Mouse (Mus musculus): Measurements from ENCODE around the gene Elmsan1.

The Elmsan1 gene

DNA sequence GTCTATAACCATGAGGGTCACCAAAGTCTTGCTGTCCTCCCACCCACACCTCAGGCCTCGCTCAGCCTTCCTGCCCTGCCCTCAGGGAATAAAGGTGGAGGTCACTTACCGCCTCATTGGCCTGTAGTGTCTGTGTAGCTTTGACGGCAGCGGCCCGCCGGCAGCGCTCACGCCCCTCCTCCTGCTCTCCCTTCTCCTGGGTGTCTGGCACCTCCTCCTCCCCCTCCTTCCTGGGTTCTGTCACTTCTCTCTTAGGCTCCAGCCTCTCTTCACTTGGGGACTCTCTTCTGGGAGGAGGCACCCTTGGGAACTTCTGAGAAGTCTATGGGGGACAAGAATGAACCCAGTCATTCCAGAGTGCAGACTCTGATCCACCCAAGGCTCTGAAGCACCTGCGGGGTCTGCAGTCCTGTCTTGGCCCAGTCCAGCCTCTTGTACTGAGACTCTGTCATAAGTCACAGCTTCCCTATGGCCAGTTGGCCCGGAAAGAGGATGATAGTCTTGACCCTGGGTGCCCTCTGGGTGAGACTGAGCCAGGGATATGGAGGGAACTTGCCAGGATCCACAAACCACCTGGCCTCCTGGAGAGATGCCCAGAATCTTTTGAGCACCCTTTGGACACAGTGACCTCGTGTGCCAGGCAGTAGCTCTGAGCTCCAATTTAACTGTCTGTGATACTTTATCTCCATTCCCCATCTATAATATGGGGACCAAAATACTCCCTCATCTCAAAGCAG lies 63.7 kb downstream of the Elmsan1 start:
- in situ Hi-C loops (cut with MboI, MseI), result no loop called here

DNA sequence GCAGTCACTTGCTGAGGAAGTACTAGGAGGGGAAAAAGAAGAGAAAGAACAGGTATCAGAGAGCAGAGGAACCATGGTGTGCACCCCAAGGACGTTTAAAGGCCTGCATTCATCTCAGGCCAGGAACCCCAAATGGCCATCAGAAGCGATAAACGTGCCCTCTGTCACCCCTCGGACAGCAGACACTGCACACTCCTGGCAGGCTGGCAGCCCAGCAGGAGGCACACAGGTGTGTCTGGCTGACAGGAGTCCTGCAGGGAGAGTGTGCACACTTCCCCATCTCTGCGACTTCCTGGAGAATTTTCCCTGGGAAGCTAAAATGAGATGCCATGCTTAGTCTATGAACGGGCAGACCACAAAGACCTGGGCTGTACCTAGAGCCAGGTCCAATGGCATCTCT lies 65.3 kb downstream of the Elmsan1 start:
- in situ Hi-C loops (cut with MboI, MseI), result no loop called here

DNA sequence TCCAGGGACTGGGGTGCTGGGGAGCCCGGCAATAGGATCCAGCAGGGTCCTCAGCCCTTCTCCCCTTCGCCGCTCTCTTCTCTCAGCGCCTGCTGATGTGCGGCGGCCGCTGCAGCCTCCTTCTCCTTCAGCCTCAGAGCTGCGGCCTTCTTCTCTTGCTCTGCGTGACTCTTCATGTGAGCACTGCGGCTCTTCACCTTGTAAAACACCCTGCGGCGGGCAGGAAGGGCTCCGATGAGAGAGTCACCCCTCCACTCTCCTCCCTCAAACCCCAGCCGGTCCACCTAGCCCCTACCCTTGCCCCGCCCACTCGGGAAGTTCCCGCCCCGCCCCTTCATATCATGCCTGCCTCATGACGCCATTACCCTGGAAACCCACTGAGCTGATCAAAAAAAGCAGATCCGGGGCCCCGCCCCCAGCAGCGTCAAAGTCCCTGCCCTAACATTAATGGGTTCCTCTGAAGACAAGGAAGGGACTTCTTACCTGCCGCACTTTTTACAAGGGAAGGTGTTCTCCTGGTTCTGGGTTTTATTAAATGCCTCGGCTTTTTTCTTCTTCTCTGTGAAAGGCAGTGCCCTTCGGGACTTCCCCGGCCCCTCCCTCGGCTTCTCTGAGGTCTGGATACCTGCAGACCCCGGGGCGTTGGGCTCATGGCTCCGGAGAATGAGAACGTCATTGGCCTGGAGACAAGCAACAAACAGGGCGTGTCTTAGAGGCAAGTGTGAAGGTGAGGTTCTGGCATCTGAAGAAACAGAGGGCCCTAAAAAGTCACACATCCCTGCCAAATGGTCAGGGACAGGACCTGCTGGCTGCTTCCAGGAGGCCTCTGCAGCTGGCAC lies 66.1 kb downstream of the Elmsan1 start:
- in situ Hi-C loops (cut with MboI, MseI), result no loop called here

DNA sequence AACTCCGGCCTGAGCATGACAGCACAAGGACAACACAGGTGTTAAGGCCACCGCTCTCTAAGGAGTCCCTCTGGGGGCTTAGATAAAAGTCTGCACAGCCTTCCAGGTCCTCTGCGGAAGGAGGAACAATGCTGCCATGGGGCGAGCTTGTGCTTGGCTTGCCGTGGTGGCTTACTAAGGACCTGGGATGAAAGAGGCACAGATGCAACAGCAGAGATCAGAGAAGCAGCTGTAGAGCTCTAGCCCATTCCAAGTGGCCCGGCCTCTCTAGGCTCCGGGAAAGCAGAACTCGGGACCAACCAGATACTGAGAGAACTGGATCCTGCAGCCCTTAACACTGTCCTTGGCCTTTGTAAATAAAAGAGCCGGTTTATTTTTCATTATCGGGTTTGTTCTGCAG lies 66.8 kb downstream of the Elmsan1 start:
- in situ Hi-C loops (cut with MboI, MseI), result no loop called here

DNA sequence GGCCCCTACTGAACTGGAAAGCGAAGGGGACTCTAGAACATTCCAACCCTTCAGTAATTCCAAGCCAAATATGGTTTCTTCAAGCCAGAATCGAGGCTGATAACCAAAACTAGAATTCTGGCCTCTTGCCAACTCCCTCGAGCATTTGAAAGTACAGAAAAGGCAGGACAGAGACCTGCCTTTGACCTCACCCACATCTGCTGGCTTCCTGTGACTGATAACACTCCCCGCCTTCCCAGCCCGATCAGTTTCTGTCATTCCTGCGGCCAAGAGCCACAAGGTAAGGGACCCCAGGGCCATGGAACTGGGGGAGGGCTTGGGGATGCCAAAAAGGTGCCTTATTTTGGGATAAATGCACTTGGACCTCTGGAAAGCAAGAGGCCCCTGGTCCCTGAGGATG lies 67.7 kb downstream of the Elmsan1 start:
- in situ Hi-C loops (cut with MboI, MseI), result no loop called here

DNA sequence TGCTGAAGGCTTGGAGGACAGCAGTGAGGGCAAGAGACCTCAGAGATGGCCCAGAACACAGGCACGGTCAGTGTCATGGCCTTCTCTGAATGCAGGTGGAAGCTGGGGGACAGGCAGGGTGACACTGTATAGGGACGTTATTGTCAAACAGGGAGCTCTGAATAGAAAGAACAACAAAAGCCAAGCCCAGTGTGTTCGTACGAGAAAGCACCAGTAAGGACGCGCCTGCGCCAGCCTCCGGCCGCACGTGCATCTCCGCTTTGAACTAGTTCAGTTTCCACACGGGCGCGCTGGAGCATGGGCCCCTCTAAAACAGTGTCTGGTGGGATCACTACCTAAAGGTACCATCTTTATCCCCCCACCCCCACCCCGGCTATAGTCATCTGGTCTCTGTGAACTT lies 68.7 kb downstream of the Elmsan1 start:
- in situ Hi-C loops (cut with MboI, MseI), result no loop called here

DNA sequence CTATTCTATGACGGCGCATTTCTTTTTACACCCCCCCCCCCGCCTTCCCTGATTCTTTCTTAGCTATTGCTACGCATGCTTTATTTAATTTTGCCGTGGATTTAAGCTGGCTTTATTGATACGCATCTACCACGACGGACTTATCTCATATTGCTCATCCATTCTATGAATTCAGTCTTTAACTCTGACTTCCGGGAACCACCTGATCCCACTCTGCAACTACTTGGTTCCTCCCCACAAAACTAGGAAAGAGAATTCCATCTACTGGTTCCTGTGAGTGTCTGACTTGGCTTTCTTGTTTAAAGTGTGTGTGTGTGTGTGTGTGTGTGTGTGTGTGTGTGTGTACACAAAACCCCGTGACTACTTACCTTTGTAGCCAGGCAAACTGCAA lies 70.1 kb downstream of the Elmsan1 start:
- in situ Hi-C loops (cut with MboI, MseI), result no loop called here

DNA sequence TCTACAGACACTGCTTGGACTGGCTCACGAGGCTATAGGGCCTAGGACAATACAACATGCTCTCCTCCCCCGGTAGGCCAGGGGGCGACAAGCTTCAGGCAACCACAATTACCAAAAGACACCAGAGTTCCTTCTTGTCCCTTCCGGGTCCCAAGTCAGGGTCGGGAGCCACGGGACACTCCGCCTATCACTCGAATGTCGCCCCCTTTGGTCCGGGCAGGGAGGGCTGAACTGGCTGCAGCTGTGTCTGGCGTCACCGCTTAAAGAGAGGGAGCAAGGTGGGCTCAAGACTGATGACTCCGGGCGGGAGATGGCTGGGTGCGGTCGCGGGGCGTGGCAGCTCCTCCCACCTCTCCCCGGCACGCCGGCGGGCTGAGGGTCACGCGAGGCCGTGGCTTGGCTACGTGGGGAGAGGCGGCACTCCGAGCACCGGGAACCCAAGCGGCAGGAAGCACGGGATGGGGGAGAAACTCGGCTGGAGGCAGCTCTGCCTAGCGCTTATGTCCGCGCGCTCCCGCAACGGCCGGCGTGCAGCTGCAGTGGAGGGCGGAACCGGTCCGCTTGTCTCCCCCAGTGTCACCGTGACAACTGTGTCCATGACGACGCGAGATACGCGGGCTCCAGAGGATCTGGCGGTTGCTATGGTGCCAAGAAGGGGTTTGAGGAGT lies 70.6 kb downstream of the Elmsan1 start, which contains the start of gene Pnma1:
TSS of gene Pnma1 (minus strand) at position 536 of the 668 bp plus-strand sequence.
- in situ Hi-C loops (cut with MboI, MseI), result no loop called here

DNA sequence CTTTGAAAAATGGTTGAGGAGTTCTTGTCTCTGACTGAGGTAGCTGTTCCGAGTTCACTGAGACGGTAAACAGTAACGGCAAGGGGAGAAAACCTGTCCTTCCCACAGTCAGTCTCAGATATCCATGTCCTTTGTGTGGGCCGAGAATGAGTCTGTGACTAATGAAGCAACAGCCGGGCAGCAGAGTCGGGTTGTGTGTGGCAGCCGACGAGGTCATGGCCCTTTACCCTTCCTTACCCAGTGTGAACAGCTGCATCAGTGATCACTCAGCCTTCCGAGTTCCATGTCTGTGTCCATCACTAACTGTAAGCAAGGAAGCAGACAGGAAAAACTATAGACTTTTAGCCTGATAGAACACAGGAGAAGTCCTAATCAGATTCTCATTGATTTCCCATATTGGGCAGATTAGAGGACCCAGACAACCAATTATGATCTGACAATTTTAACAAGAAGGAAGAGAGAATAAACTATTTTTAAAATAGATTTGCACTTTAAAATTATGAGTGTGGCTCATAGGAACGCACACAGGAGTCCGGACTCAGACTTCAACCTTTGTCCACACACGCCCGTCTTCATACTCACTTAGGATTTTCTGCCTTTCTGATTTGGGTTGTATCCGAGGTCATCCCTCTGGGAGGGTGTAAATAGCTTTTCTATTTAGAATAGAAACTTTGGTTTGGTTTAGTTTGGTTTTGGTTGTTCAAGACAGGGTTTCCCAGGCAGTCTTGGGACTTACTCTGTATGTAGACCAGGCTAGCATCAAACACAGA lies 76.2 kb downstream of the Elmsan1 start:
- in situ Hi-C loops (cut with MboI, MseI), result no loop called here

DNA sequence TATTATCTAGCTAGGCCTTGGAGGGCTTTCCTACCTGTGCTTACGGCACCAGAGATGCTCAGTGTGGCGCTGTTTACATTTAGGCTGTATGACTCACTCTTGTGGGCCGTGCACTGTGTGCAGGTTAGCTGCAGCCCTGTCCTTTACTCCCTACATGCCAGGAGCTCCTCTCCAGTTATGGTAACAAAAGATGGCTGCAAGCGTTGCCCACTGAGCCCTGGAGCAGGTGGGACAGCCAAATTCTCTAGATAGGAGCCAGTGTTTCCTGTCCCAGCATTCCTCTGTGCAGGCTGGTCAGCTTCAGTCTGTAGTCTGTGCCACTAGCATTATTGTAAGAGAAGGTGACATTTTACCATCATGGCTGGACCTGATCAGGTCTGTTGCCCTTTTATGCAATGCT lies 77.4 kb downstream of the Elmsan1 start:
- in situ Hi-C loops (cut with MboI, MseI), result no loop called here

DNA sequence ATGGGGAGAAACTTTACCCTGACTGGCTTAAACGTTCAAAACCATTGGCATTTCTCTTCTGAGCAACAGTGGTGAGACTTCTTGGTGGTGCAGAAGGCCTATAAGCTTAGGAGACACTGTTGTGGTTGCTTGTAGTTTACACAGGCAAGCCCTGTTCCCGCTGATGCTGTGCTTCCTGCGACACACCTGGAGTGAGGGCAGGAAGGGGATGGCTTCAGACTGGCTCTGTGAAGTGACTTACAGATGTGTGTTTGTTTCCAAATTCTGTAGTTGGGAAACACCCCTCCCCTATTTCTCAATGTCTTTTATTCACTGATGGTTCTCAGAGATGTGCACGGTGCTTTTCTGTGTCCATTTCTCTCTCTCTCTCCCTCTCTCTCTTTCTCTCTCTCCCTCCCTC lies 78.5 kb downstream of the Elmsan1 start:
- in situ Hi-C loops (cut with MboI, MseI), result no loop called here

DNA sequence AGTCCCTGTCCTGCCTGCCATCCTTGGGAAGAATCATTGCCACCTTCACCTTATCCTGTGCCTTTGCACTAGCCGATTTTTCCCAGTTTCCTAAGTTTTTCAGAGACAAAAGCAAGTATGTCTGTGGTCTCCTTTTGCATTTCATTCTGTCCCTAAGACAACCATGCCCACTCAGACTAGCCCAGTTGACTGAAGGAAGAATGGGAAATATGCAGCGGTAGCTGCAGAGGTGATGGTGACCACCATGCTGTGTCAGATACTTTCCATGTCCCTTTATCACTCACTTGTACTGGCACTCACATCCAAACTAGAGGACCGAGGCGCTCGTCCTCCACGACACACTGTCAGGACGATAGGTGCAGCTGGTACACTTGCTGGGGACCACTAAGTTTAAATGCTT lies 81.5 kb downstream of the Elmsan1 start:
- in situ Hi-C loops (cut with MboI, MseI), result no loop called here

DNA sequence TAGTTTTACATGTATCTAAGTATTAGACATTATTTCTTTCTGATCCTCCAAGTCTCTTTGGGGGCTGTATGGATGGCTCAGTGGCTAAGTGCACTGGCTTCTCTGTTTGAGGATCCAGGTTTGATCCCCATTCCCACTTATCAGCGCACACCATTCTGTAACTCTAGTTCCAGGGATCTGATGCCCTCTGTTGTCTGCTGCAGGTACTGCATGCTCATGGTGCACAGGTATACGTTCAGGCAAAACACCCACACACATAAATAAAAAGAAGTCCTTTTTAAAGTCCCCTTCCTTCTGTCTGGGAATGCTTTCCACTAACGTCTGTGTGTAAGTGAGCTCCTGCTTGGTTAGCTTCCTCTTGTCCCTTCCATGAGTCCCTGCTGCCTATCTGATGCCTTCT lies 86.4 kb downstream of the Elmsan1 start:
- in situ Hi-C loops (cut with MboI, MseI), result no loop called here

DNA sequence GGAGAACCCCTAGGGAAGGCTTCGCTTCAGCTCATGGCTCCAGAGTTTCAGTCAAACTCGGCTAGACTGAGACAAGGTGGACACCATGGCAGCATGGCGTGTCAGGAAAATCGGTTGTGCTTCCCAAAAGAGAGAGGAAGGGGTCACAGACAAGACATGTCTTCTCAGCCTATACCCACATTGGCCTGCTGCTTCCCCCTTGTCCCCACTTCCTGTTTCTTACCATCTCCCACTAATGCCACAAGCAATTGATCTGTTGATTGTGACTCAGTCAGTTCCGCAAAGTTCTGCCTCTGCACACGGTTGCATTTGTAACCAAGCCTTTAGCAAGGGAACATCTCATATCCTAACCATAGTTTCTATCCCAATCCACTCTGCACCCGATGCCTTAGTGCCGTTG lies 88.8 kb downstream of the Elmsan1 start:
- in situ Hi-C loops (cut with MboI, MseI), result no loop called here

DNA sequence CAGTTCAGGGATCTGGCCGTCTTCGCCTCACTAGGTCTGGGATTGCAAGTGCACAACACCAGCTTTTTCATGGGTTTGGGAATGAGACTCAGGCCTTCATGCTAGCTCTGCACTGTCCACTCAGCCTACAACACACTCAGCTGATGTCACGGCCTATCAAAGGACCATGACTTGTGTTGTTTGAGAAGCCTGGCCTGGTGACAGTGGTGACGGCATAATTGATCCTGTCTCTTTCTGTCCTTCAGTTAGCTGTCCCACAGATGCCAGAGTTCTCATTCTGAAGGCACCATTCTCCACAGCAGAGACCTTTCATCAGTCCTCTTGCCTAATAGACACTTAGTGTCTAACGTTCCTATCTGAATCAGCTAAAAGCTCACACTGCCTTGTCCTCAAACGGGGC lies 90.1 kb downstream of the Elmsan1 start:
- in situ Hi-C loops (cut with MboI, MseI), result no loop called here

DNA sequence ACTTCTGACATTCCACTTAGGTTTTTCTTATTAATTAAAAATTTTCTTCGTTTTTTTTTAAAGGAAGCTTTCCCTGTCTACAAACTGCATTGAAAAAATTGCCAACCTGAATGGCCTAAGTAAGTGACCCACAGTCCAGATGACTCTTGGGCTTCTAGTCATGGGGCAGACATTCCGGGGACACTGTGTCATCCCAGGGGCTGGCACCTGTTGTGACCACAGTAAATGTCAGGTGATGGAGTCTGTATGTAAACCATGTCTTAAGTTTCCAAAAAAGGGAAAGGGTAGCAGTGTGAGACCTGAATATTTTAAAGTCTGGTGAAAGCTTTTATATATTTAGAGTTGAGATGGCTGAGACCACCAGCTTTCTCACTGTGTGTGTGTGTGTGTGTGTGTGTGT lies 91.8 kb downstream of the Elmsan1 start:
- in situ Hi-C loops (cut with MboI, MseI), result no loop called here

DNA sequence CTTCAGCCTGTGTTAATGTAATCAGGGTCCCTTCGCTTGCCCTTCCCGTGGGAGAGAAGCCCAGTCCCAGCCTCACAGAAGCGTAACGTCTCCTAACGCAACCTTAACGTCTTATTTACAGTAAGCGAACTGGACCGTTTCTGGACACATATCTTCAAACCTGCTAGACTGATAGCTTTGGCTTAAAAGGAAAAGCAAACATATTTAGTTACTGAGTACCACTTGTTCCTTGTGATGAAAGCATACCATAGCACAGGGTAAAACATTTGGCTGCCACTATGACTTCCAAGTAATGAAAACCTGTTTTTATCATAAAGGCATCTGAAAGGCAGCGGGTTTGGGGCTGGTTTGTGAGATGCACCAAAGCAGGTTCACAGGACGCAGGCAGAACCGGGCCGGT lies 92.8 kb downstream of the Elmsan1 start:
- in situ Hi-C loops (cut with MboI, MseI), result no loop called here

DNA sequence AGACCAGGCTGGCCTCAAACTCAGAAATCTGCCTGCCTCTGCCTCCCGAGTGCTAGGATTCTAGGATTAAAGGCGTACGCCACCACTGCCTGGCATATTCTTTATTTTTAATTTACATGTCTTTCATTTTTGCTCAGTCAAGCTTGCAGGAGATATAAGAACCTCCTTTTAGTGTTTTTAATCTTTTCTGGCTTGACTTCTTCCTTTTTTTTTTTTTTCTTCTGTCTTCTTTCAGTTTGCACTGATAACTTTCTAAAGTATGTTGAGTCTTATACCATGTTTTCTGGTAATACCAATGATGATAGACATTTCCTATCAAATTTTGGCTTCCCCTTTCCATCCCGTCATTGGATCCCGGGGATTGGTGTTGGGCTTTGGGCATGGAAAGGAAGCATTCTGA lies 99.1 kb downstream of the Elmsan1 start:
- in situ Hi-C loops (cut with MboI, MseI), result no loop called here

DNA sequence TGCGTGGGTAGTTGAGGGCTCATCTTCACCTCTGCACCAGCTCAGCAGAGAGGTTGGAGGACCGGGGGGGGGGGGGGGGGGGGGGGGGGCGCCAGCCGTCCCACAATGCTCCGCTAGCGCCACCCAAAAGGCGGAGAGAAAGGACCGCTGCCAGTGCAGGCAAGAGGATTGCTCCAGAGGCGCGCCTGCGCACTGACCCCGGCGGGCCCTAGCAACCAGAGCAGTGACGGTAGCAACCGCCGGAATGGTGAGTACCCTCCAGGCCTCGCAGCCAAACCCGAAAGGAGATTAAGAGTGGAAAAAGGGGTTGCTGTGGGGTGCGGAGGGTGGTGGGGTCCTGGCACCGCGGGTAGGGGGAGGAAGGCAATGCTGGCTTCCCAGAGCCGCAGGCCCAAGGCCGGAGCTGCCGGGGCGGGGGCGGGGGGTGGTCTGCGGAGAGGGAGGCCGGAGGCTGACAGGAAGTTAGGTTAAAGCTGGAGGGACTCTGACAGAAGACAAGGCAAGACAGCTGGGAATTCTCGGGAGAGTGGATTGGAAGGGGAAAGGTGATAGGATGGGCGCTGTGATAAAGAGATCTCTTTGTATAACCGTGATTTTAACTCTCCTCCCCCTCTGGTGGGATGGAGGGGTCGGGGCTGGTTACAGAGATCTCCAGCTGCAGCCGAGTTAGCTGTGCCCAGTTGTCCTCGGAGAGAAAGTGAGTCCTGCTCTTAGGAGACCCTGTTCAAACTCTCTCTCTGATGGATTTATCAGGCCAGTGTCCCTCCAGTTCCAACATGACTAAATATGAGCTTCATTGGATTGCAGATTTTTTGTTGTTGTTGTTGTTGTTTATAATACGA lies 104.3 kb downstream of the Elmsan1 start, which contains the start of gene Dnal1:
TSS of gene Dnal1 (plus strand) at position 214 of the 842 bp plus-strand sequence.
- in situ Hi-C loops (cut with MboI, MseI), result no loop called here

DNA sequence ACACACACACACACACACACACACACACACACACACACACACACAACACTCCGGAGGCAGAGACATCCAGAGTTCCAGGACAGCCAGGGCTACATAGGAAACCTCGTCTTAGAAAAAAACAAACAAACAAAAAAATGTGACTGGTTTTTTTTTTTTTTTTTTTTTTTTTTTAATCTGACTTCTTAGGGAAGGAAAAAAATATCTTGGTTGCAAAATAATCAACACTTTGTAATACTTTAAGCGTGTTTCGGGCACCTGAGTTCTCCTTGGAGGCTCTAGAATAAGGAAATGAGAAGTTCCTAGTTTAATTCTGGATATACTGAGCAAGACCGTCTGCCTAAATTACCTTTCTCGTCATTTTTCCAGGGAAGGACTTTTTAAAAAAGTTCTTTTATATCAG lies 105.0 kb downstream of the Elmsan1 start:
- in situ Hi-C loops (cut with MboI, MseI), result no loop called here

DNA sequence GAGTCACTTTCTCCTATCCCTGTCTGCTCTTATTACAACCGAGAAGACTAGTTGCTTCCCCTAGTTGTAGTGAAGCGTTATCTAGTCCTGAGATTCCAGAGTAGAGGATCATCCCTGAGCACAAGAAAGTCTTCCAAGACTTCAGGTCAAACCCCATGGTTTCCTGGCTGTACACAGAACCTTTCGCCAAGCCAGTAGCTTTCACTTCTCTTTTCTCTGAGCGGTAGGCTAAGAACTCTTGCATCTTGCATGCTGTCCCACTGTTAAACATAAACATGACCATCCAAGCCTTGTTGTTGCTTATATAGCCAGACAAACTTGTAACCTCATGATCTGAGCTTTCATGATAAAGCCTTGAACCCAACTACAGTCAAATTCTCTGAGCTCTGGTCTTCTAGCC lies 107.9 kb downstream of the Elmsan1 start:
- in situ Hi-C loops (cut with MboI, MseI), result no loop called here

Data from T-helper 2 cell (primary cell).